Mouse (Mus musculus): ENCODE data around the gene Csnk2b. TPM values are rescaled to one million over a fixed set of nuclear protein-coding genes. Genes with fewer than 3 reads are reported as not detected.
"Not testable (repeated sequence)": the region's sequence is repeated elsewhere in the genome, so short reads cannot be mapped to it uniquely, and the experiment has no call there.

Csnk2b gene
- polyA plus RNA-seq, 1 experiment from 2014 or later, result 131 TPM

- DNase-seq (peak; percentile 86), ATAC-seq (peak; percentile 48)
- TF ChIP-seq CTCF (IDR thresholded peaks at IDR 0.05; ENCODE audit: low read depth), result no peak
- no peak for TF ChIP-seq EP300 (IDR thresholded peaks at IDR 0.05; ENCODE audit: low read depth)
- peaks cover 34% of the 10 kb centered on the region for H3K4me1 ChIP-seq (ENCODE audit: insufficient read depth)
- peak within 1 kb of the TSS; percentile 76 for H3K9ac ChIP-seq (replicated peaks)
- H3K27me3 ChIP-seq (ENCODE audit: insufficient read depth, low read length), result no peaks in the 10 kb centered on the region
- H3K9me3 ChIP-seq (ENCODE audit: low read length), result no peaks in the 10 kb centered on the region
- WGBS (ENCODE audit: insufficient replicate concordance), result 4% methylated on average over 31 of the region's 36 CpGs
- peak within 1 kb of the TSS; percentile 90 for H3K27ac ChIP-seq (ENCODE audit: low read depth)
- H3K36me3 ChIP-seq (replicated peaks; ENCODE audit: insufficient read depth, low read length), result peaks cover 24% of the 10 kb centered on the region
- peak within 1 kb of the TSS; percentile 60 for H3K4me3 ChIP-seq (ENCODE audit: low read depth, low read length)
- peak within 1 kb of the TSS; percentile 81 for H3K4me2 ChIP-seq (ENCODE audit: low read depth, low read length)
Measured at GRCm38 (mm10) chr17:35126206-35126611, 4.4 kb upstream of the Csnk2b start, which contains the start of gene D17H6S53E. Gene D17H6S53E (plus strand): TSS chr17:35126373.

GRCm38 (mm10) chr17:35125578-35125977 lies 3.7 kb upstream of the Csnk2b start:
- H3K4me3 ChIP-seq (ENCODE audit: low read depth, low read length), result peak overlapping the region; percentile 60
- peaks cover 34% of the 10 kb centered on the region for H3K4me1 ChIP-seq (ENCODE audit: insufficient read depth)
- ATAC-seq (no peak), DNase-seq (no peak)
- peak overlapping the region; percentile 81 for H3K4me2 ChIP-seq (ENCODE audit: low read depth, low read length)
- no peak for TF ChIP-seq EP300 (IDR thresholded peaks at IDR 0.05; ENCODE audit: low read depth)
- TF ChIP-seq CTCF (IDR thresholded peaks at IDR 0.05; ENCODE audit: low read depth), result no peak
- H3K27ac ChIP-seq (ENCODE audit: low read depth), result peak overlapping the region; percentile 90
- WGBS (ENCODE audit: insufficient replicate concordance), result 32% methylated on average over 6 of the region's 6 CpGs
- no peaks in the 10 kb centered on the region for H3K27me3 ChIP-seq (ENCODE audit: insufficient read depth, low read length)
- peaks cover 23% of the 10 kb centered on the region for H3K36me3 ChIP-seq (replicated peaks; ENCODE audit: insufficient read depth, low read length)
- H3K9me3 ChIP-seq (ENCODE audit: low read length), result no peaks in the 10 kb centered on the region
- H3K9ac ChIP-seq (replicated peaks), result peak overlapping the region; percentile 76

GRCm38 (mm10) chr17:35125081-35125480 lies 3.2 kb upstream of the Csnk2b start:
- Histone ChIP-seq H3K4me1 (ENCODE audit: insufficient read depth) (peaks cover 34% of the 10 kb centered on the region), H3K36me3 (replicated peaks; ENCODE audit: insufficient read depth, low read length) (peaks cover 18% of the 10 kb centered on the region), H3K27me3 (ENCODE audit: insufficient read depth, low read length) (no peaks in the 10 kb centered on the region), H3K9ac (replicated peaks) (no peak overlapping the region), H3K4me2 (ENCODE audit: low read depth, low read length) (peak overlapping the region; percentile 81), H3K27ac (ENCODE audit: low read depth) (peak overlapping the region; percentile 90), H3K4me3 (ENCODE audit: low read depth, low read length) (no peak overlapping the region), H3K9me3 (ENCODE audit: low read length) (no peaks in the 10 kb centered on the region)
- WGBS (ENCODE audit: insufficient replicate concordance), result 82% methylated on average over 1 of the region's 1 CpGs
- TF ChIP-seq CTCF (IDR thresholded peaks at IDR 0.05; ENCODE audit: low read depth) (no peak), EP300 (IDR thresholded peaks at IDR 0.05; ENCODE audit: low read depth) (no peak)
- no peak for ATAC-seq
- no peak for DNase-seq

DNA sequence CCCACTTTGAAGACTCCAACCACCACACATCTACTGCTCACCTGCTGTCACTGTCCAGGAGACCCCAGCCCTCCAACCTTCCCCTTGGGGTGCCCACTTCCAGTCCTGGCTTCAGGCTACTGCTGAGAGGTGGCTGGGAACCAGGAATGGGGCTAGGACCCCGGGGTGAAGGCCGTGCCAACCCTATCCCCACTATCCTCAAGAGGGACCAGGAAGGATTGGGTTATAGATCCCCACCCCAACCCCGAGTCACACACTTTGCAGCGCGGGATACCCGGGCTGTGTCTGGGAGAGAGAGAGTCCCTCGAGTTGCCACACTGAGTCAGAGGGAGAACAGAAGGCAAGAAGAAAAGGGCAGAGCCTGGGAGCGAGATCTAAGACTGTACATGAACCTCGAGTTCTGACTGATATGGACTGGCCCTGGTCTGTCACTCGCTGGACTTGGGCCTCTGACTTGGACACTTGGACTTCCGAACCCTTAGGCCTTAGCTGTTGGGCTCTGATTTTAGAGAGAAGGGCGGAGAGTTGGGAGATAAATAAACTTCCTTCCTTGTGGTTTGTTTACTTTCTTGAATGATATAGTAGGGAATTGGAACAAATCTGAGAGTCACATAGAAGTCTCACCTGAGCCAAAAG lies 2.5 kb upstream of the Csnk2b start:
- H3K27me3 ChIP-seq (ENCODE audit: insufficient read depth, low read length); H3K4me2 ChIP-seq (ENCODE audit: low read depth, low read length); H3K4me3 ChIP-seq (ENCODE audit: low read depth, low read length); ATAC-seq; H3K9me3 ChIP-seq (ENCODE audit: low read length); H3K27ac ChIP-seq (ENCODE audit: low read depth); H3K9ac ChIP-seq (replicated peaks); DNase-seq: not testable (repeated sequence)
- peaks cover 35% of the 10 kb centered on the region for H3K4me1 ChIP-seq (ENCODE audit: insufficient read depth)
- WGBS (ENCODE audit: insufficient replicate concordance), result 89% methylated on average over 12 of the region's 12 CpGs
- peaks cover 15% of the 10 kb centered on the region for H3K36me3 ChIP-seq (replicated peaks; ENCODE audit: insufficient read depth, low read length)

DNA sequence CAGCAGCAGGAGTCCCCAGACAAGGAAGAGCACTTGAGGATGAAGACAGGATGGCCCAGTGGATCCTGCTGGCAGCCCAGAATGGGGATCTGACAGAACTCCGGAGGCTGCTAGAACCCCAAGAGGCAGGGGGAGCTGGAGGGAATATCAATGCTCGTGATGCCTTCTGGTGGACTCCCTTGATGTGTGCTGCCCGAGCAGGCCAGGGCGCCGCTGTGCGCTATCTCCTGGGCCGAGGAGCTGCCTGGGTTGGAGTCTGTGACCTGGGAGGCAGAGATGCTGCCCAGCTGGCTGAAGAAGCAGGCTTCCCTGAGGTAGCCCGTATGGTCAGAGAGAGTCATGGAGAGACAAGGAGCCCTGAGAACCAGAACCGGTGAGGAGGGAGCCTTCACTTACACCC lies 1.4 kb upstream of the Csnk2b start:
- ATAC-seq; H3K4me3 ChIP-seq (ENCODE audit: low read depth, low read length); H3K27ac ChIP-seq (ENCODE audit: low read depth); H3K9me3 ChIP-seq (ENCODE audit: low read length); DNase-seq; H3K9ac ChIP-seq (replicated peaks); H3K27me3 ChIP-seq (ENCODE audit: insufficient read depth, low read length); H3K4me2 ChIP-seq (ENCODE audit: low read depth, low read length): not testable (repeated sequence)
- 89% methylated on average over 9 of the region's 9 CpGs for WGBS (ENCODE audit: insufficient replicate concordance)
- peaks cover 19% of the 10 kb centered on the region for H3K36me3 ChIP-seq (replicated peaks; ENCODE audit: insufficient read depth, low read length)
- H3K4me1 ChIP-seq (ENCODE audit: insufficient read depth), result peaks cover 32% of the 10 kb centered on the region

DNA sequence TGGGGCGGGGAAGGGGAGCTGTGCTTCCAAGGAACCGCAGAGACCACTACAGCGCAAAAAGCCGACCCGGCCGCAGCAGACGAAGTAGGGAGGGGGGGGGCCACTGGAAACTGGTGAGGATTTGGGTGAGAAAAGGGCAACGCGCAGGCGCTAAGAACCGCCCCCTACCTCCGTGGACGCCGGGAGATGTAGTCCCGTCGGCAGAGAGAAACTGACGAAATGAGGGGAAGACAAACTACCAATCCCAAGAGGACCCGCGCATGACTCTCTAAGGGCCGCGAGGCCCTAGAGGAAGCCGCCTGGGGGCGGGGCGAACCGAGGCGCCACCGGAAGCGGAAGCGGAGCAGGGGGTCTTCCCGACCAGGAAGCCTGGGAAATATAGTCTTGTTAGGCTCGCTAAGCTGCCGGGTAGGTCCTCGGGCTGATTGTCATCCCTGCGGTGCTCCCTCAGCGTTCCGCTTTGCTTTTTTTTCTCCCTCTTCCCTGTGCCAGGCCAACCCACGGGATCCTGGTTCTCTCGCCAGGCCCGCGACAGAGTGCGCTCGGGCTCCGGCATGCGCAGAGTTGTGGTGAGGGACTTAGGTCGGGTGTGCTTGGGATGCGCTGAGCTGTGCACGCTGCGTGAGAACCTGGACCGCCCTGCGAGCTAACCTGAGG lies 582 bp downstream of the Csnk2b start, which contains the start of gene Gpank1:
TSS of gene Gpank1 (plus strand) at position 313 of the 657 bp plus-strand sequence.
- under 1% methylated on average over 46 of the region's 50 CpGs for WGBS (ENCODE audit: insufficient replicate concordance)
- Histone ChIP-seq H3K4me2 (ENCODE audit: low read depth, low read length) (peak within 1 kb of the TSS; percentile 93), H3K9ac (replicated peaks) (peak within 1 kb of the TSS; percentile 89), H3K27me3 (ENCODE audit: insufficient read depth, low read length) (no peaks in the 10 kb centered on the region), H3K9me3 (ENCODE audit: low read length) (no peaks in the 10 kb centered on the region), H3K4me1 (ENCODE audit: insufficient read depth) (peaks cover 18% of the 10 kb centered on the region), H3K27ac (ENCODE audit: low read depth) (peak within 1 kb of the TSS; percentile 93), H3K4me3 (ENCODE audit: low read depth, low read length) (peak within 1 kb of the TSS; percentile 88), H3K36me3 (replicated peaks; ENCODE audit: insufficient read depth, low read length) (peaks cover 28% of the 10 kb centered on the region)
- TF ChIP-seq CTCF (IDR thresholded peaks at IDR 0.05; ENCODE audit: low read depth), result no peak
- TF ChIP-seq EP300 (IDR thresholded peaks at IDR 0.05; ENCODE audit: low read depth), result peak; percentile 58; the same call in 1 of the 2 replicates
- DNase-seq (peak; percentile 96), ATAC-seq (peak; percentile 94)

Data from liver, postnatal 0 days (tissue).